Mouse (Mus musculus): Measurements from ENCODE around the gene Eif2d. TPM values are rescaled to one million over a fixed set of nuclear protein-coding genes. Genes with fewer than 3 reads are reported as not detected.
"Not testable (repeated sequence)": the region's sequence is repeated elsewhere in the genome, so short reads cannot be mapped to it uniquely, and the experiment has no call there.

The Eif2d gene
- polyA plus RNA-seq, 1 experiment from 2014 or later = 48.1 TPM

GRCm38 (mm10) chr1:131137717-131138118 is 15.3 kb upstream of the Eif2d start:
- Histone ChIP-seq H3K4me2 (ENCODE audit: low read depth, low read length) (peak overlapping the region; percentile 96), H3K4me1 (ENCODE audit: control insufficient read depth, insufficient read depth, low read length) (peaks cover 15% of the 10 kb centered on the region), H3K9me3 (replicated peaks; ENCODE audit: control insufficient read depth, low read length) (no peaks in the 10 kb centered on the region), H3K27me3 (ENCODE audit: control insufficient read depth, insufficient read depth, low read length) (no peaks in the 10 kb centered on the region), H3K27ac (ENCODE audit: low read length) (no peak overlapping the region), H3K36me3 (ENCODE audit: control insufficient read depth, insufficient read depth) (no peaks in the 10 kb centered on the region), H3K4me3 (ENCODE audit: low read length) (peak overlapping the region; percentile 94), H3K9ac (ENCODE audit: low read length) (peak overlapping the region; percentile 81)
- under 1% methylated on average over 33 of the region's 36 CpGs for WGBS
- ATAC-seq (replicated peaks; ENCODE audit: extremely low read depth, insufficient read depth, low FRiP score) = peak; percentile 47

GRCm38 (mm10) chr1:131138191-131139016 is 14.6 kb upstream of the Eif2d start, which contains the start of gene Dyrk3:
Gene Dyrk3 (minus strand): TSS chr1:131138340.
- H3K4me1 ChIP-seq (ENCODE audit: control insufficient read depth, insufficient read depth, low read length) = peaks cover 15% of the 10 kb centered on the region
- H3K9me3 ChIP-seq (replicated peaks; ENCODE audit: control insufficient read depth, low read length) = no peaks in the 10 kb centered on the region
- ATAC-seq (replicated peaks; ENCODE audit: extremely low read depth, insufficient read depth, low FRiP score) = peak; percentile 97
- peak within 1 kb of the TSS; percentile 93 for H3K27ac ChIP-seq (ENCODE audit: low read length)
- H3K27me3 ChIP-seq (ENCODE audit: control insufficient read depth, insufficient read depth, low read length) = no peaks in the 10 kb centered on the region
- H3K36me3 ChIP-seq (ENCODE audit: control insufficient read depth, insufficient read depth) = no peaks in the 10 kb centered on the region
- peak within 1 kb of the TSS; percentile 96 for H3K4me2 ChIP-seq (ENCODE audit: low read depth, low read length)
- WGBS = 3% methylated on average over 49 of the region's 49 CpGs
- peak within 1 kb of the TSS; percentile 94 for H3K4me3 ChIP-seq (ENCODE audit: low read length)
- peak within 1 kb of the TSS; percentile 81 for H3K9ac ChIP-seq (ENCODE audit: low read length)

GRCm38 (mm10) chr1:131139102-131140095 is 13.6 kb upstream of the Eif2d start:
- 66% methylated on average over 11 of the region's 11 CpGs for WGBS
- no peaks in the 10 kb centered on the region for H3K36me3 ChIP-seq (ENCODE audit: control insufficient read depth, insufficient read depth)
- peaks cover 12% of the 10 kb centered on the region for H3K4me1 ChIP-seq (ENCODE audit: control insufficient read depth, insufficient read depth, low read length)
- H3K27me3 ChIP-seq (ENCODE audit: control insufficient read depth, insufficient read depth, low read length) = no peaks in the 10 kb centered on the region
- no peak for ATAC-seq (replicated peaks; ENCODE audit: extremely low read depth, insufficient read depth, low FRiP score)
- H3K9ac ChIP-seq (ENCODE audit: low read length) = peak overlapping the region; percentile 77
- H3K4me2 ChIP-seq (ENCODE audit: low read depth, low read length) = peak overlapping the region; percentile 96
- H3K27ac ChIP-seq (ENCODE audit: low read length) = peak overlapping the region; percentile 93
- H3K4me3 ChIP-seq (ENCODE audit: low read length) = peak overlapping the region; percentile 94
- 0 out of 2 replicates have a peak, but pooled peaks cover 4% of the 10 kb centered on the region for H3K9me3 ChIP-seq (replicated peaks; ENCODE audit: control insufficient read depth, low read length)

GRCm38 (mm10) chr1:131141449-131141848 is 11.5 kb upstream of the Eif2d start:
- no peak overlapping the region for H3K9ac ChIP-seq (ENCODE audit: low read length)
- H3K27ac ChIP-seq (ENCODE audit: low read length) = no peak overlapping the region
- ATAC-seq (replicated peaks; ENCODE audit: extremely low read depth, insufficient read depth, low FRiP score) = no peak
- H3K4me1 ChIP-seq (ENCODE audit: control insufficient read depth, insufficient read depth, low read length) = peaks cover 5% of the 10 kb centered on the region
- no peak overlapping the region for H3K4me3 ChIP-seq (ENCODE audit: low read length)
- no peaks in the 10 kb centered on the region for H3K27me3 ChIP-seq (ENCODE audit: control insufficient read depth, insufficient read depth, low read length)
- 0 out of 2 replicates have a peak, but pooled peaks cover 7% of the 10 kb centered on the region for H3K9me3 ChIP-seq (replicated peaks; ENCODE audit: control insufficient read depth, low read length)
- no peaks in the 10 kb centered on the region for H3K36me3 ChIP-seq (ENCODE audit: control insufficient read depth, insufficient read depth)
- no peak overlapping the region for H3K4me2 ChIP-seq (ENCODE audit: low read depth, low read length)
- 45% methylated on average over 2 of the region's 2 CpGs for WGBS

- no peak overlapping the region for H3K27ac ChIP-seq (ENCODE audit: low read length)
- H3K27me3 ChIP-seq (ENCODE audit: control insufficient read depth, insufficient read depth, low read length) = no peaks in the 10 kb centered on the region
- H3K9me3 ChIP-seq (replicated peaks; ENCODE audit: control insufficient read depth, low read length) = 0 out of 2 replicates have a peak, but pooled peaks cover 7% of the 10 kb centered on the region
- H3K36me3 ChIP-seq (ENCODE audit: control insufficient read depth, insufficient read depth) = no peaks in the 10 kb centered on the region
- peaks cover 5% of the 10 kb centered on the region for H3K4me1 ChIP-seq (ENCODE audit: control insufficient read depth, insufficient read depth, low read length)
- no peak overlapping the region for H3K4me3 ChIP-seq (ENCODE audit: low read length)
- no peak overlapping the region for H3K9ac ChIP-seq (ENCODE audit: low read length)
- no peak for ATAC-seq (replicated peaks; ENCODE audit: extremely low read depth, insufficient read depth, low FRiP score)
- 75% methylated on average over 1 of the region's 1 CpGs for WGBS
- H3K4me2 ChIP-seq (ENCODE audit: low read depth, low read length) = no peak overlapping the region
Observed at GRCm38 (mm10) chr1:131142472-131142871, 10.5 kb upstream of the Eif2d start.

GRCm38 (mm10) chr1:131145222-131145621 is 7.8 kb upstream of the Eif2d start:
- not testable (repeated sequence) for H3K27ac ChIP-seq (ENCODE audit: low read length); ATAC-seq (replicated peaks; ENCODE audit: extremely low read depth, insufficient read depth, low FRiP score); H3K9me3 ChIP-seq (replicated peaks; ENCODE audit: control insufficient read depth, low read length); H3K4me1 ChIP-seq (ENCODE audit: control insufficient read depth, insufficient read depth, low read length); H3K4me3 ChIP-seq (ENCODE audit: low read length); H3K36me3 ChIP-seq (ENCODE audit: control insufficient read depth, insufficient read depth); H3K4me2 ChIP-seq (ENCODE audit: low read depth, low read length); H3K27me3 ChIP-seq (ENCODE audit: control insufficient read depth, insufficient read depth, low read length); H3K9ac ChIP-seq (ENCODE audit: low read length)
- WGBS = 69% methylated on average over 3 of the region's 3 CpGs

- H3K36me3 ChIP-seq (ENCODE audit: control insufficient read depth, insufficient read depth) = no peaks in the 10 kb centered on the region
- H3K27ac ChIP-seq (ENCODE audit: low read length) = no peak overlapping the region
- no peak overlapping the region for H3K9ac ChIP-seq (ENCODE audit: low read length)
- H3K4me3 ChIP-seq (ENCODE audit: low read length) = no peak overlapping the region
- no peaks in the 10 kb centered on the region for H3K27me3 ChIP-seq (ENCODE audit: control insufficient read depth, insufficient read depth, low read length)
- ATAC-seq (replicated peaks; ENCODE audit: extremely low read depth, insufficient read depth, low FRiP score) = no peak
- no peak overlapping the region for H3K4me2 ChIP-seq (ENCODE audit: low read depth, low read length)
- no peaks in the 10 kb centered on the region for H3K4me1 ChIP-seq (ENCODE audit: control insufficient read depth, insufficient read depth, low read length)
- WGBS = 66% methylated on average over 3 of the region's 3 CpGs
- H3K9me3 ChIP-seq (replicated peaks; ENCODE audit: control insufficient read depth, low read length) = 0 out of 2 replicates have a peak, but pooled peaks cover 7% of the 10 kb centered on the region
Observed at GRCm38 (mm10) chr1:131146181-131146614, 6.8 kb upstream of the Eif2d start.

GRCm38 (mm10) chr1:131149496-131149895 is 3.5 kb upstream of the Eif2d start:
- Histone ChIP-seq H3K4me3 (ENCODE audit: low read length) (no peak overlapping the region), H3K9me3 (replicated peaks; ENCODE audit: control insufficient read depth, low read length) (0 out of 2 replicates have a peak, but pooled peaks cover 2% of the 10 kb centered on the region), H3K36me3 (ENCODE audit: control insufficient read depth, insufficient read depth) (no peaks in the 10 kb centered on the region), H3K4me2 (ENCODE audit: low read depth, low read length) (no peak overlapping the region), H3K4me1 (ENCODE audit: control insufficient read depth, insufficient read depth, low read length) (peaks cover 9% of the 10 kb centered on the region), H3K27ac (ENCODE audit: low read length) (no peak overlapping the region), H3K9ac (ENCODE audit: low read length) (no peak overlapping the region), H3K27me3 (ENCODE audit: control insufficient read depth, insufficient read depth, low read length) (no peaks in the 10 kb centered on the region)
- WGBS = 46% methylated on average over 1 of the region's 1 CpGs
- no peak for ATAC-seq (replicated peaks; ENCODE audit: extremely low read depth, insufficient read depth, low FRiP score)

Measured in heart, embryonic 16.5 days (tissue).